Comparison of ENCODE assay signal across 8 mouse cellular contexts in the genomic region with DNA sequence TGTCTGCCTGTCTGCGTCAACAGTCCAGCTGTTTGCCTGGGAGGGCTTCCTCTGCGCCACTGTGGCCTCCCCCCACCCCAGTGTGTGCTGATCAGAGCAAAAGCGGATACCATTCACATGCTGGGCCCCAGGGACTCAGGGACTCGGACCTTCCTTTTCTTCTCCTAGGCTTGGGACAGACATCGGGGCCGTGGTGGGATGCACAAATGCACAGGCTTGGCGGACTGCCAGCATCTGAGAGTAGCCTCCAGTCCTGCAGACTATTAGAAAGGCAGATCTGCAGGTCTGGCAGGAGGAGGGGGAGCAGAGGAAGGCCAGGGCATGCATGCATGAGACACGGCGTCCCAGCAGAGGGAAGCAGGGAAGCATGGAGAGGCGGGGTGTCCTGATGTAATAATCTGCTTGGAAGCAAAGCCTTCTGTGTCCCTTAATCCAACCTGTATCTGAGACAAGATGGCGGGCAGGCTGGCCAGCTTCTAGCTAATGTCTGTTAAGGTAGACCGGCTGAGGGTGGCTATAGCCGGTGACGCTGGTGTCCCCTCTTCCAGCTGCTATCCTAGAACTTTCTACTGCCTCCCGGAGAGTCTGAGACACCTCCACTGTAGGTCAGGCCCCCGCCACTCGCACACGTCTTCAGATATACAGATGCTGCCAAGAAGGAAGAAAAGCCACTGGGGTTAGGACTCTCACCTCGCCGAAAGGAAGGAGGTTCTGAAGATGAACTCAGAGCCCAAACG. TPM values are rescaled to one million over a fixed set of nuclear protein-coding genes. Genes with fewer than 3 reads are reported as not detected.
A peak's percentile ranks its signal among the peaks of the same experiment; 100 is the strongest.
DNase-seq lines count a peak whose midpoint lies in the region; ATAC-seq and TF ChIP-seq lines count a peak whose summit lies in the region.

No protein-coding gene starts in this region.

- H3K4me1 ChIP-seq in ES-E14 (ENCODE audit: control insufficient read depth in 2 of 2, insufficient read depth in 2 of 2, low read length in 2 of 2, poor library complexity in 1 of 2): peaks cover 0 to 26% of the 10 kb centered on the region in 2 experiments; a peak in 2 of 4 replicates
- H3K4me1 ChIP-seq in heart, embryonic 11.5 days (ENCODE audit: control insufficient read depth, insufficient read depth, low read length): peaks cover 46% of the 10 kb centered on the region
- H3K4me1 ChIP-seq in limb, embryonic 10.5 days: peaks cover 78% of the 10 kb centered on the region
- H3K4me1 ChIP-seq in stomach, embryonic 14.5 days (ENCODE audit: control insufficient read depth, insufficient read depth, low read length): peaks cover 43% of the 10 kb centered on the region

- 44% methylated on average over 21 of the region's 21 CpGs for WGBS in heart, embryonic 11.5 days (ENCODE audit: insufficient replicate concordance)
- 60% methylated on average over 21 of the region's 21 CpGs for WGBS in limb, embryonic 10.5 days
- WGBS in stomach, embryonic 14.5 days: 42% methylated on average over 21 of the region's 21 CpGs

- no peak; the same call in 1 of the 2 replicates for ATAC-seq in heart, embryonic 11.5 days (replicated peaks; ENCODE audit: insufficient number of reproducible peaks, low FRiP score, low TSS enrichment)
- ATAC-seq in stomach, embryonic 14.5 days (ENCODE audit: insufficient number of reproducible peaks, insufficient read depth, low FRiP score, low read depth): peak; percentile 24; the same call in 1 of the 2 replicates

- no peaks in the 10 kb centered on the region for H3K36me3 ChIP-seq in ES-E14 (ENCODE audit: control insufficient read depth, insufficient read depth, low read length, poor library complexity, severe bottlenecking)
- H3K36me3 ChIP-seq in heart, embryonic 11.5 days (ENCODE audit: control insufficient read depth, insufficient read depth, low read length): no peaks in the 10 kb centered on the region
- no peaks in the 10 kb centered on the region for H3K36me3 ChIP-seq in limb, embryonic 10.5 days
- H3K36me3 ChIP-seq in stomach, embryonic 14.5 days (ENCODE audit: control insufficient read depth, insufficient read depth, low read length): no peaks in the 10 kb centered on the region

- in situ Hi-C loops in ES-E14 (cut with MboI; ENCODE audit: low sequenced_read_pairs in 2 of 2, unreplicated experiment in 2 of 2): loop anchor here (10.0 to 25.0 kb wide), 2 partner anchors 168 to 176 kb away; partner anchors contain the start of gene Rhbdf2 (in 1 of the 2)

- H3K27me3 ChIP-seq in heart, embryonic 11.5 days (ENCODE audit: control insufficient read depth, insufficient read depth, low read length): no peaks in the 10 kb centered on the region
- peaks cover 20% of the 10 kb centered on the region for H3K27me3 ChIP-seq in limb, embryonic 10.5 days (ENCODE audit: low read depth, poor library complexity, severe bottlenecking)
- no peaks in the 10 kb centered on the region for H3K27me3 ChIP-seq in stomach, embryonic 14.5 days (ENCODE audit: control insufficient read depth, insufficient read depth, low read length)

- DNase-seq in adrenal gland, adult (ENCODE audit: inconsistent age in 2 of 2, low spot score in 1 of 2): peak; percentile 34 to 50
- DNase-seq in adrenal gland, adult 2 months: no peak
- no peak for DNase-seq in ES-E14 (ENCODE audit: low read depth, low spot score)
- peak; percentile 63 for DNase-seq in limb, embryonic 10.5 days (ENCODE audit: low spot score)
- no peak for DNase-seq in ovary, postnatal 14 days (ENCODE audit: low spot score)
- no peak for DNase-seq in adrenal gland, postnatal 25 days

- H3K4me3 ChIP-seq in ES-E14 (ENCODE audit: insufficient read depth in 1 of 2, low read depth in 1 of 2, low read length in 2 of 2, poor library complexity in 1 of 2, severe bottlenecking in 1 of 2): 0 out of 4 replicates have a peak overlapping the region, but pooled peaks of 1 of the 2 experiments have one; percentile 24
- H3K4me3 ChIP-seq in heart, embryonic 11.5 days (ENCODE audit: low read depth, low read length): no peak overlapping the region
- H3K4me3 ChIP-seq in limb, embryonic 10.5 days: no peak overlapping the region
- H3K4me3 ChIP-seq in stomach, embryonic 14.5 days (ENCODE audit: low read depth, low read length): no peak overlapping the region

- peak overlapping the region; percentile 31; the same call in 1 of the 2 replicates for H3K4me2 ChIP-seq in heart, embryonic 11.5 days
- no peak overlapping the region for H3K4me2 ChIP-seq in stomach, embryonic 14.5 days (replicated peaks; ENCODE audit: low read depth, low read length)

- H3K9me3 ChIP-seq in ES-E14 (ENCODE audit: control insufficient read depth, insufficient read depth, low read depth, low read length): no peaks in the 10 kb centered on the region
- no peaks in the 10 kb centered on the region for H3K9me3 ChIP-seq in heart, embryonic 11.5 days (replicated peaks; ENCODE audit: control insufficient read depth, low read length)
- no peaks in the 10 kb centered on the region for H3K9me3 ChIP-seq in limb, embryonic 10.5 days (replicated peaks)
- H3K9me3 ChIP-seq in stomach, embryonic 14.5 days (ENCODE audit: control insufficient read depth, low read depth, low read length): no peaks in the 10 kb centered on the region

- H3K27ac ChIP-seq in ES-E14 (ENCODE audit: insufficient read depth, low read depth, low read length, poor library complexity, severe bottlenecking): no peak overlapping the region
- H3K27ac ChIP-seq in heart, embryonic 11.5 days (ENCODE audit: low read depth, low read length): peak overlapping the region; percentile 77; the same call in 1 of the 2 replicates
- H3K27ac ChIP-seq in limb, embryonic 10.5 days: peak overlapping the region; percentile 86
- H3K27ac ChIP-seq in stomach, embryonic 14.5 days (ENCODE audit: low read length): peak overlapping the region; percentile 90; the same call in 1 of the 2 replicates

- H3K9ac ChIP-seq in ES-E14 (ENCODE audit: insufficient read depth, low read depth, low read length, poor library complexity, severe bottlenecking): peak overlapping the region; percentile 28; the same call in 1 of the 2 replicates
- H3K9ac ChIP-seq in heart, embryonic 11.5 days (ENCODE audit: low read depth, low read length): no peak overlapping the region
- H3K9ac ChIP-seq in stomach, embryonic 14.5 days (replicated peaks; ENCODE audit: low read depth, low read length): no peak overlapping the region

TF ChIP-seq in ES-E14, 5 proteins besides CTCF, POLR2A, EP300 and RAD21:
- no peak for TF ChIP-seq MAFK (IDR thresholded peaks at IDR 0.05; ENCODE audit: insufficient read depth, low read depth, low read length)
- TF ChIP-seq ZNF384 (IDR thresholded peaks at IDR 0.05; ENCODE audit: low read depth, low read length): no peak
- no peak for TF ChIP-seq ZC3H11A (IDR thresholded peaks at IDR 0.05; ENCODE audit: borderline replicate concordance, low read depth, low read length)
- no peak for TF ChIP-seq HCFC1 (IDR thresholded peaks at IDR 0.05; ENCODE audit: borderline replicate concordance, insufficient read depth, low read length)
- TF ChIP-seq CHD2 (IDR thresholded peaks at IDR 0.05; ENCODE audit: low read depth, low read length): no peak

RNA-seq across cellular contexts. Expression of gene Mxra7, which starts 14.9 kb away (rescaled TPM):
- 10 to 100 TPM; 37.2 to 78.7 TPM for total RNA-seq in adrenal gland, adult 2 months (2021)
- 282 and 392 TPM in 2 replicates for polyA plus RNA-seq in adrenal gland, adult 2 months (2012; rRNA removed)
- total RNA-seq in ES-E14 (2012; rRNA removed): 5.8 and 9.4 TPM in 2 replicates
- 15.9 and 16.1 TPM in 2 replicates for polyA plus RNA-seq in heart, embryonic 11.5 days (2014; fragmentation: Nextera tagmentation; extraction: Ambion mirVana)
- polyA plus RNA-seq in limb, embryonic 10.5 days (2016; fragmentation: Nextera tagmentation; extraction: Ambion mirVana): 13.9 and 14.9 TPM in 2 replicates
- 16.5 and 17.4 TPM in 2 replicates for polyA plus RNA-seq in stomach, embryonic 14.5 days (2014; fragmentation: Nextera tagmentation; extraction: Ambion mirVana)
- total RNA-seq in adrenal gland, postnatal 25 days (2021): 26.0 and 44.7 TPM in 2 replicates

RNA-seq across cellular contexts. Expression of gene Mettl23, which starts 30.1 kb away (rescaled TPM):
- total RNA-seq in adrenal gland, adult 2 months (2021): 10 to 100 TPM; 22.5 to 35.2 TPM
- polyA plus RNA-seq in adrenal gland, adult 2 months (2012; rRNA removed): 25.9 and 26.6 TPM in 2 replicates
- total RNA-seq in ES-E14 (2012; rRNA removed): 34.4 and 36.6 TPM in 2 replicates
- 58.5 and 60.4 TPM in 2 replicates for polyA plus RNA-seq in heart, embryonic 11.5 days (2014; fragmentation: Nextera tagmentation; extraction: Ambion mirVana)
- 56.5 and 59.5 TPM in 2 replicates for polyA plus RNA-seq in limb, embryonic 10.5 days (2016; fragmentation: Nextera tagmentation; extraction: Ambion mirVana)
- 68.9 and 71.7 TPM in 2 replicates for polyA plus RNA-seq in stomach, embryonic 14.5 days (2014; fragmentation: Nextera tagmentation; extraction: Ambion mirVana)
- 21.7 and 29.6 TPM in 2 replicates for total RNA-seq in adrenal gland, postnatal 25 days (2021)

RNA-seq across cellular contexts. Expression of gene Jmjd6, which starts 30.3 kb away (rescaled TPM):
- total RNA-seq in adrenal gland, adult 2 months (2021): 10 to 100 TPM; 30.6 to 50.7 TPM
- polyA plus RNA-seq in adrenal gland, adult 2 months (2012; rRNA removed): 17.3 and 18.8 TPM in 2 replicates
- 78.1 and 80.8 TPM in 2 replicates for total RNA-seq in ES-E14 (2012; rRNA removed)
- polyA plus RNA-seq in heart, embryonic 11.5 days (2014; fragmentation: Nextera tagmentation; extraction: Ambion mirVana): 83.2 and 89.0 TPM in 2 replicates
- 93.1 and 111 TPM in 2 replicates for polyA plus RNA-seq in limb, embryonic 10.5 days (2016; fragmentation: Nextera tagmentation; extraction: Ambion mirVana)
- polyA plus RNA-seq in stomach, embryonic 14.5 days (2014; fragmentation: Nextera tagmentation; extraction: Ambion mirVana): 68.2 and 68.6 TPM in 2 replicates
- 28.4 and 38.5 TPM in 2 replicates for total RNA-seq in adrenal gland, postnatal 25 days (2021)

RNA-seq across cellular contexts. Expression of gene St6galnac1, which starts 37.7 kb away (rescaled TPM):
- under 1 TPM in 1 of 2 experiments, not detected in 1; 0.24 TPM for total RNA-seq in adrenal gland, adult 2 months (2021)
- 0.10 and 0.31 TPM in 2 replicates for polyA plus RNA-seq in adrenal gland, adult 2 months (2012; rRNA removed)
- not detected in 2 replicates for total RNA-seq in ES-E14 (2012; rRNA removed)
- not detected in 2 replicates for polyA plus RNA-seq in heart, embryonic 11.5 days (2014; fragmentation: Nextera tagmentation; extraction: Ambion mirVana)
- polyA plus RNA-seq in limb, embryonic 10.5 days (2016; fragmentation: Nextera tagmentation; extraction: Ambion mirVana): not detected in 2 replicates
- not detected in 2 replicates for polyA plus RNA-seq in stomach, embryonic 14.5 days (2014; fragmentation: Nextera tagmentation; extraction: Ambion mirVana)
- not detected in 2 replicates for total RNA-seq in adrenal gland, postnatal 25 days (2021)

RNA-seq across cellular contexts. Expression of gene Mfsd11, which starts 39.3 kb away (rescaled TPM):
- 10 to 100 TPM; 31.3 to 43.6 TPM for total RNA-seq in adrenal gland, adult 2 months (2021)
- polyA plus RNA-seq in adrenal gland, adult 2 months (2012; rRNA removed): 36.8 and 48.1 TPM in 2 replicates
- total RNA-seq in ES-E14 (2012; rRNA removed): 21.5 and 26.5 TPM in 2 replicates
- polyA plus RNA-seq in heart, embryonic 11.5 days (2014; fragmentation: Nextera tagmentation; extraction: Ambion mirVana): 29.3 and 35.8 TPM in 2 replicates
- 17.9 and 22.5 TPM in 2 replicates for polyA plus RNA-seq in limb, embryonic 10.5 days (2016; fragmentation: Nextera tagmentation; extraction: Ambion mirVana)
- polyA plus RNA-seq in stomach, embryonic 14.5 days (2014; fragmentation: Nextera tagmentation; extraction: Ambion mirVana): 38.7 and 40.8 TPM in 2 replicates
- total RNA-seq in adrenal gland, postnatal 25 days (2021): 39.6 and 41.7 TPM in 2 replicates

Comparison
In these comparisons a context has a peak if more than half of its experiments do, and no peak if none do; other contexts are left out.
1. DNase-seq: peak in adrenal gland, adult (2 of 2) and limb, embryonic 10.5 days (single experiment); none in adrenal gland, adult 2 months (single experiment), ES-E14 (single experiment), ovary, postnatal 14 days (single experiment) and adrenal gland, postnatal 25 days (single experiment).
2. RNA of gene Mxra7, which starts 14.9 kb away (polyA plus RNA-seq): 282 to 392 TPM in adrenal gland, adult 2 months; 16.5 to 17.4 TPM in stomach, embryonic 14.5 days, 15.9 to 16.1 TPM in heart, embryonic 11.5 days and 13.9 to 14.9 TPM in limb, embryonic 10.5 days; every median in the first group is over 10 times any median in the second.